Mouse (Mus musculus) lung, postnatal 10 days (tissue): ENCODE data around the gene B4galnt4.
A peak's percentile ranks its signal among the peaks of the same experiment; 100 is the strongest.

Source experiments
- DNase-seq: peaks from one replicate; pipeline ENCODE4 v3.0.0; 2021

Gene B4galnt4

GRCm38 (mm10) chr7:141042539-141042938, 18.4 kb upstream of the B4galnt4 start:
- no peak for DNase-seq

GRCm38 (mm10) chr7:141046931-141047580, 13.8 kb upstream of the B4galnt4 start:
- peak; percentile 59 for DNase-seq

- DNase-seq: peak; percentile 96
Measured at GRCm38 (mm10) chr7:141047581-141048225, 13.2 kb upstream of the B4galnt4 start.

- DNase-seq: peak; percentile 96
Measured at GRCm38 (mm10) chr7:141048226-141049218, 12.4 kb upstream of the B4galnt4 start.

- no peak for DNase-seq
Measured at GRCm38 (mm10) chr7:141049326-141049725, 11.6 kb upstream of the B4galnt4 start.

- no peak for DNase-seq
Measured at GRCm38 (mm10) chr7:141051060-141051685, 9.7 kb upstream of the B4galnt4 start.

- no peak for DNase-seq
Measured at GRCm38 (mm10) chr7:141052016-141052415, 8.9 kb upstream of the B4galnt4 start.

GRCm38 (mm10) chr7:141052421-141052820, 8.5 kb upstream of the B4galnt4 start:
- no peak for DNase-seq

- no peak for DNase-seq
Measured at GRCm38 (mm10) chr7:141055785-141056184, 5.1 kb upstream of the B4galnt4 start.

- DNase-seq: no peak
Measured at GRCm38 (mm10) chr7:141056976-141057375, 3.9 kb upstream of the B4galnt4 start.

GRCm38 (mm10) chr7:141057541-141057940, 3.4 kb upstream of the B4galnt4 start:
- DNase-seq: no peak

GRCm38 (mm10) chr7:141058601-141059341, 2.1 kb upstream of the B4galnt4 start:
- no peak for DNase-seq

GRCm38 (mm10) chr7:141059929-141060328, 975 bp upstream of the B4galnt4 start:
- DNase-seq: no peak

- DNase-seq: no peak
Measured at GRCm38 (mm10) chr7:141061269-141061692, 377 bp downstream of the B4galnt4 start.

GRCm38 (mm10) chr7:141062525-141062924, 1.6 kb downstream of the B4galnt4 start:
- no peak for DNase-seq

GRCm38 (mm10) chr7:141063353-141063752, 2.4 kb downstream of the B4galnt4 start:
- DNase-seq: no peak

GRCm38 (mm10) chr7:141064175-141064574, 3.3 kb downstream of the B4galnt4 start:
- peak; percentile 49 for DNase-seq

- no peak for DNase-seq
Measured at GRCm38 (mm10) chr7:141064576-141064975, 3.7 kb downstream of the B4galnt4 start.

GRCm38 (mm10) chr7:141068351-141068750, 7.4 kb downstream of the B4galnt4 start:
- no peak for DNase-seq

GRCm38 (mm10) chr7:141070058-141070862, 9.4 kb downstream of the B4galnt4 start:
- DNase-seq: peak; percentile 85
